Mouse (Mus musculus) testis, postnatal 14 days (tissue): ENCODE measurements at regions not wholly inside any gene's neighbourhood (a gene's known extent, or its start where the extent isn't known, plus 50 kb on each side); places are given as distances from the start of the nearest gene placed in this dataset.
"Not testable (repeated sequence)": the region's sequence is repeated elsewhere in the genome, so short reads cannot be mapped to it uniquely, and the experiment has no call there.

Source experiments
- DNase-seq: peaks from one replicate; pipeline ENCODE4 v3.0.0; 2021; ENCODE audit warnings: low spot score

GRCm38 (mm10) chr2:117450172-117450865, 107.5 kb upstream of the Rasgrp1 start:
- no peak for DNase-seq

- DNase-seq, result no peak
These were observed 109.0 kb upstream of the Rasgrp1 start for GRCm38 (mm10) chr2:117451818-117452217.

GRCm38 (mm10) chr2:117455021-117455739, 112.4 kb upstream of the Rasgrp1 start:
- DNase-seq, result no peak

- no peak for DNase-seq
These were observed 113.1 kb upstream of the Rasgrp1 start for GRCm38 (mm10) chr2:117455740-117456455.

- no peak for DNase-seq
These were observed 113.7 kb upstream of the Rasgrp1 start for GRCm38 (mm10) chr2:117456456-117457020.

- no peak for DNase-seq
These were observed 118.9 kb upstream of the Rasgrp1 start for GRCm38 (mm10) chr2:117461541-117462290.

- DNase-seq, result no peak
These were observed 132.2 kb upstream of the Rasgrp1 start for GRCm38 (mm10) chr2:117474885-117475542.

GRCm38 (mm10) chr2:117475561-117475960, 132.8 kb upstream of the Rasgrp1 start:
- DNase-seq, result no peak

GRCm38 (mm10) chr2:117477503-117477902, 134.7 kb upstream of the Rasgrp1 start:
- not testable (repeated sequence) for DNase-seq

GRCm38 (mm10) chr2:117479244-117480009, 136.6 kb upstream of the Rasgrp1 start:
- DNase-seq, result not testable (repeated sequence)

GRCm38 (mm10) chr2:117486447-117486846, 143.6 kb upstream of the Rasgrp1 start:
- no peak for DNase-seq

GRCm38 (mm10) chr2:117498565-117498964, 155.8 kb upstream of the Rasgrp1 start:
- no peak for DNase-seq

- no peak for DNase-seq
These were observed 159.8 kb upstream of the Rasgrp1 start for GRCm38 (mm10) chr2:117502611-117503010.

- DNase-seq, result no peak
These were observed 168.9 kb upstream of the Rasgrp1 start for GRCm38 (mm10) chr2:117511737-117512136.

- DNase-seq, result no peak
These were observed 169.8 kb upstream of the Rasgrp1 start for GRCm38 (mm10) chr2:117512551-117512950.

GRCm38 (mm10) chr2:117524437-117524836, 181.6 kb upstream of the Rasgrp1 start:
- no peak for DNase-seq

- DNase-seq, result no peak
These were observed 196.1 kb upstream of the Rasgrp1 start for GRCm38 (mm10) chr2:117538865-117539264.

GRCm38 (mm10) chr2:117539285-117539684, 196.5 kb upstream of the Rasgrp1 start:
- DNase-seq, result no peak

- no peak for DNase-seq
These were observed 198.7 kb upstream of the Rasgrp1 start for GRCm38 (mm10) chr2:117541471-117541870.

GRCm38 (mm10) chr2:117542298-117542697, 199.5 kb upstream of the Rasgrp1 start:
- no peak for DNase-seq
